Mouse (Mus musculus): ENCODE measurements at regions not wholly inside any gene's neighbourhood (a gene's known extent, or its start where the extent isn't known, plus 50 kb on each side); places are given as distances from the start of the nearest gene placed in this dataset.
A peak's percentile ranks its signal among the peaks of the same experiment; 100 is the strongest.

DNA sequence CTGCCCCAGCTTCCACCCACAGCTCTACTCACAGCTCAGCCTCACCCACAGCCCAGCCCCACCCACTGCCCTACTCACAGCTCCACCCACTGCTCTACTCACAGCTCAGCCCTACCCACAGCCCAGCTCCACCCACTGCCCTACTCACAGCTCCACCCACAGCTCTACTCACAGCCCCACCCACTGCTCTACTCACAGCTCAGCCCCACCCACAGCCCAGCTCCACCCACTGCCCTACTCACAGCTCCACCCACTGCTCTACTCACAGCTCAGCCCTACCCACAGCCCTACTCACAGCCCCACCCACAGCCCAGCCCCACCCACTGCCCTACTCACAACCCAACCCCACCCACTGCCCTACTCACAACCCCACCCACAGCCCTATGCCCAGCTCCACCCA, 56.5 kb upstream of the Phox2b start:
- no peak for DNase-seq (ENCODE audit: low read depth, low spot score)

GRCm38 (mm10) chr5:67156911-67157310, 57.8 kb upstream of the Phox2b start:
- DNase-seq (ENCODE audit: low read depth, low spot score), result no peak

- no peak for DNase-seq (ENCODE audit: low read depth, low spot score)
These were observed 77.7 kb upstream of the Phox2b start for GRCm38 (mm10) chr5:67176827-67177226.

- DNase-seq (ENCODE audit: low read depth, low spot score), result no peak
These were observed 80.1 kb upstream of the Phox2b start for GRCm38 (mm10) chr5:67179221-67179620.

DNA sequence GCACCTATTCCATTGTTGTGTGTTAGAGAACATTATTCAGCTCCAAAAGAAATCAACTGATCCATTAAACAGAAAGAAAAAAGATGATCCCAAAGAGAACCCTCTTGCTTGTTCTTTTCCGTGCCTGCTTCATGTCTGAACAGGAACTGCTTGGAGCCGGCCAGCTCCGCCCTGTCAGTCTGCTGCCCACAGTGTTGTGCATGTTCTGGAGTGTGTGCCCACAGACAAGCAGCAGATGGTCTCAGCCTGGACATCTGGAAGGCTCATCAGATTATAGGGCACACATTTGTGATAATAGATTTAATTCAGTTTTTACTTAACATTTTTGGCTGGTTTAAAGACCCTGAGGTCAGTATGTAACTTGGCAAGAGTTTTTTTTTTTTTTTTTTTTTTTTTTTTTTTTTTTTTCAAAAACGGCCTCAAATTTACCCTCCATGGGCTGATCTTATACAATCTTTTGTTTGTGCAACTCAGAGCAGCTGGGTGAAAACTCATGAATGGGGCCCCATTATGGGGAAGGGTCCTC, 70.9 kb upstream of the Tmem33 start:
- DNase-seq (ENCODE audit: low read depth, low spot score), result peak; percentile 15

DNA sequence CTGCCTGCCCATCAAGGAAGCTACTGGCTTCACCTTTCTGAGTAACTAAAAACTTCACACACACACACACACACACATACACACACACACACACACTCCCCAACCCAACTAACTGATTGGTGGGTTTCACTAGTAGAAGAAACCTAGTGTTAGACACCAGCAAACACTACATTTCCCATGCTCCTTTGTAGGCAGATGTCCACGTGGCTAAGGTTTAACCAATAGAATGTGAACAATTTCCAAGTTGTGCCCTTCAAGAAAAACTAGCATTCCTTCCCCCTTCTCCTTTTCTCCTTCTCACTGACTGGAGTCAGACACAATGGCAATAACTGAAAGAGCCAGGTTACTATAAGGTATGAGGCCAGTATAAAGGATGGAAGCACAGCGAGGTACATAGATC, 66.3 kb upstream of the Tmem33 start:
- no peak for DNase-seq (ENCODE audit: low read depth, low spot score)

GRCm38 (mm10) chr5:67205083-67205738, 55.2 kb upstream of the Tmem33 start:
- no peak for DNase-seq (ENCODE audit: low read depth, low spot score)

Data from telencephalon, adult 2 months (tissue).